Mouse (Mus musculus) erythroblast, embryonic 14.5 days (primary cell): ENCODE data around the gene Mad1l1.

Source experiments
- GATA1 ChIP-seq: IDR thresholded peaks from 2 replicates; pipeline ENCODE4 v1.6.1; 2012; ENCODE audit warnings: low read length, inconsistent platforms, mixed read lengths
- TAL1 ChIP-seq: IDR thresholded peaks from 3 replicates; pipeline ENCODE4 v1.6.1; 2012; ENCODE audit warnings: low read length, inconsistent platforms, mixed read lengths

DNA sequence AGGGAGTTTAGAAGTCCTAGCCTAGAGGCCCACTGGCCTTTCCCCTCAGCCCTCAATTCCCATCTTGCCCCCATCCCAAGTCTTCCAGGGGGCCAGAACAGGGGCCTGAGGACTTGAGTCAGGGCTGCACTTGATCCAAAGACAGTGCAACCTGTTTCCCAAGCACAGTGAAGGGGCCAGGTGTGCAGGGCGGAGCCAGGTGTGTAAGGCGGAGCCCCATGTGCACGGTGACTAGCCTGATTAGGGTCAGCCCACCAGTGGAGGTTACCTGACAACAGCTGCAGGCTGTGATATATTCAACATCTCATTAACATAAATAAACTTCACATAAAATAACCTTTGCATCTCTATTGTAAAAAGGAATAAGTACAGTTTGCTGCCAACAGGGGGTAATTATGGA lies 280.3 kb downstream of the Mad1l1 start:
- TF ChIP-seq GATA1 (no peak), TAL1 (no peak)
